Mouse (Mus musculus): ENCODE data around the gene Aoc1. TPM values are rescaled to one million over a fixed set of nuclear protein-coding genes. Genes with fewer than 3 reads are reported as not detected.

Aoc1 gene
- total RNA-seq, 2 experiments from 2014 or later = 0.14 to 0.76 TPM

- no peak for DNase-seq (ENCODE audit: low spot score in 2 of 2)
Observed at GRCm38 (mm10) chr6:48903437-48903836, 30.7 kb downstream of the Aoc1 start.

- no peak for DNase-seq (ENCODE audit: low spot score in 2 of 2)
Observed at GRCm38 (mm10) chr6:48905606-48906005, 32.9 kb downstream of the Aoc1 start.

- no peak for DNase-seq (ENCODE audit: low spot score in 2 of 2)
Observed at GRCm38 (mm10) chr6:48906371-48906770, 33.7 kb downstream of the Aoc1 start.

- no peak for DNase-seq (ENCODE audit: low spot score in 2 of 2)
Observed at GRCm38 (mm10) chr6:48909229-48909628, 36.5 kb downstream of the Aoc1 start.

- no peak for DNase-seq (ENCODE audit: low spot score in 2 of 2)
Observed at GRCm38 (mm10) chr6:48912033-48912432, 39.3 kb downstream of the Aoc1 start.

GRCm38 (mm10) chr6:48913587-48913986 lies 40.9 kb downstream of the Aoc1 start:
- no peak for DNase-seq (ENCODE audit: low spot score in 2 of 2)

- no peak for DNase-seq (ENCODE audit: low spot score in 2 of 2)
Observed at GRCm38 (mm10) chr6:48929595-48929994, 56.9 kb downstream of the Aoc1 start, which contains the start of gene 1600015I10Rik. 1600015I10Rik (plus strand) TSS chr6:48929895.

- no peak for DNase-seq (ENCODE audit: low spot score in 2 of 2)
Observed at GRCm38 (mm10) chr6:48949596-48949995, 76.9 kb downstream of the Aoc1 start.

- no peak for DNase-seq (ENCODE audit: low spot score in 2 of 2)
Observed at GRCm38 (mm10) chr6:48950676-48951075, 78.0 kb downstream of the Aoc1 start.

GRCm38 (mm10) chr6:48951630-48952029 lies 78.9 kb downstream of the Aoc1 start:
- DNase-seq (ENCODE audit: low spot score in 2 of 2) = no peak

GRCm38 (mm10) chr6:48953220-48953619 lies 80.5 kb downstream of the Aoc1 start:
- DNase-seq (ENCODE audit: low spot score in 2 of 2) = no peak

GRCm38 (mm10) chr6:48954211-48954610 lies 81.5 kb downstream of the Aoc1 start:
- DNase-seq (ENCODE audit: low spot score in 2 of 2) = no peak

GRCm38 (mm10) chr6:48954946-48955345 lies 82.2 kb downstream of the Aoc1 start:
- DNase-seq (ENCODE audit: low spot score in 2 of 2) = peak in 1 of 2 experiments; percentile 47

- no peak for DNase-seq (ENCODE audit: low spot score in 2 of 2)
Observed at GRCm38 (mm10) chr6:48956785-48957184, 84.1 kb downstream of the Aoc1 start.

GRCm38 (mm10) chr6:48958053-48958452 lies 85.4 kb downstream of the Aoc1 start:
- no peak for DNase-seq (ENCODE audit: low spot score in 2 of 2)

Other genes starting within 250 kb of the Aoc1 start
- gene AI854703, start 246.1 kb upstream of the Aoc1 start, total RNA-seq (2021) = 1 to 10 TPM; 2.1 to 3.3 TPM
- 10 to 100 TPM; 10.8 to 12.0 TPM for gene Gimap8, start 225.7 kb upstream of the Aoc1 start, total RNA-seq (2021)
- 1 to 10 TPM; 7.2 to 9.3 TPM for gene Gimap9, start 196.8 kb upstream of the Aoc1 start, total RNA-seq (2021)
- 10 to 100 TPM; 40.8 to 48.9 TPM for gene Gimap4, start 188.3 kb upstream of the Aoc1 start, total RNA-seq (2021)
- gene Gimap6, start 164.7 kb upstream of the Aoc1 start, total RNA-seq (2021) = 10 to 100 TPM; 70.3 to 72.9 TPM
- 1 to 10 TPM; 2.8 to 6.3 TPM for gene Gm28053, start 154.3 kb upstream of the Aoc1 start, total RNA-seq (2021)
- gene Gimap7, start 154.3 kb upstream of the Aoc1 start, total RNA-seq (2021) = not detected
- gene Gimap1, start 133.8 kb upstream of the Aoc1 start, total RNA-seq (2021) = 10 to 100 TPM; 16.3 to 18.0 TPM
- gene Gimap5, start 126.7 kb upstream of the Aoc1 start, total RNA-seq (2021) = 10 to 100 TPM; 19.9 to 24.1 TPM
- gene Gimap3, start 102.0 kb upstream of the Aoc1 start, total RNA-seq (2021) = 1 to 10 TPM in 1 of 2 experiments, under 1 TPM in 1; 0.81 to 1.2 TPM
- 100 to 1,000 TPM; 194 to 220 TPM for gene Tmem176a, start 32.0 kb upstream of the Aoc1 start, total RNA-seq (2021)
- 100 to 1,000 TPM; 443 to 458 TPM for gene Tmem176b, start 31.4 kb upstream of the Aoc1 start, total RNA-seq (2021)
- not detected for gene 1600015I10Rik, start 57.0 kb downstream of the Aoc1 start, total RNA-seq (2021)
- not detected for gene Doxl2, start 102.1 kb downstream of the Aoc1 start, total RNA-seq (2021)
- gene Svs1, start 114.0 kb downstream of the Aoc1 start, total RNA-seq (2021) = under 1 TPM in 1 of 2 experiments, not detected in 1; 0.11 TPM
- 1 to 10 TPM in 1 of 2 experiments, under 1 TPM in 1; 0.92 to 1.1 TPM for gene Gpnmb, start 163.7 kb downstream of the Aoc1 start, total RNA-seq (2021)
- gene Malsu1, start 200.9 kb downstream of the Aoc1 start, total RNA-seq (2021) = 10 to 100 TPM; 56.4 to 61.1 TPM

Measured in adrenal gland, postnatal 4 days (tissue).